Mouse (Mus musculus) heart, embryonic 11.5 days (tissue): ENCODE results near the gene AC153137.1. TPM values are rescaled to one million over a fixed set of nuclear protein-coding genes. Genes with fewer than 3 reads are reported as not detected.
"Not testable (repeated sequence)": the region's sequence is repeated elsewhere in the genome, so short reads cannot be mapped to it uniquely, and the experiment has no call there.

Experiments
- ATAC-seq: fragments of 200-750 bp; cut with Nextera tagmentation; replicated peaks from 2 replicates; pipeline ENCODE4 v1.8.0; 2017; ENCODE audit warnings: moderate library complexity; ENCODE audit not compliant: insufficient number of reproducible peaks, low FRiP score, low TSS enrichment
- H3K27ac ChIP-seq: fragments of 300-500 bp; sonication (generic); 2 replicates; pipeline ENCODE4 v1.5.1; 2014; ENCODE audit warnings: mild to moderate bottlenecking, low read depth, low read length
- H3K27me3 ChIP-seq: fragments of 300-500 bp; sonication (generic); 2 replicates; pipeline ENCODE4 v1.6.1; 2014; ENCODE audit warnings: mild to moderate bottlenecking, low read length, mixed read lengths; ENCODE audit not compliant: control insufficient read depth, insufficient read depth
- H3K36me3 ChIP-seq: fragments of 300-500 bp; sonication (generic); 2 replicates; pipeline ENCODE4 v1.6.1; 2014; ENCODE audit warnings: mild to moderate bottlenecking, low read length, moderate library complexity, mixed read lengths; ENCODE audit not compliant: control insufficient read depth, insufficient read depth
- H3K4me1 ChIP-seq: fragments of 300-500 bp; sonication (generic); 2 replicates; pipeline ENCODE4 v1.6.1; 2014; ENCODE audit warnings: low read length; ENCODE audit not compliant: control insufficient read depth, insufficient read depth
- H3K4me2 ChIP-seq: fragments of 300-500 bp; sonication (generic); 2 replicates; pipeline ENCODE4 v1.6.1; 2014; ENCODE audit warnings: mild to moderate bottlenecking, moderate library complexity
- H3K4me3 ChIP-seq: fragments of 300-500 bp; sonication (generic); 2 replicates; pipeline ENCODE4 v1.5.1; 2014; ENCODE audit warnings: low read depth, low read length
- H3K9ac ChIP-seq: fragments of 300-500 bp; sonication (generic); 2 replicates; pipeline ENCODE4 v1.6.1; 2014; ENCODE audit warnings: mild to moderate bottlenecking, low read depth, low read length, moderate library complexity
- H3K9me3 ChIP-seq: fragments of 300-500 bp; sonication (generic); replicated peaks from 2 replicates; pipeline ENCODE4 v1.6.1; 2016; ENCODE audit warnings: low read length; ENCODE audit not compliant: control insufficient read depth
- WGBS: fragments of 180-500 bp; shearing (Covaris S2); extraction: QIAGEN DNeasy Blood & Tissue Kit; methylation state at CpG from one replicate; pipeline ENCODE4 v1.1.7; 2014; ENCODE audit not compliant: insufficient replicate concordance; 5-methylcytosine and 5-hydroxymethylcytosine counted together
- polyA plus RNA-seq: library from polyadenylated mRNA; unstranded; fragments of >200 nt; fragmentation: Nextera tagmentation; extraction: Ambion mirVana; gene quantifications from 2 replicates; pipeline ENCODE4 v1.2.1, GENCODE M21; 2014

Gene AC153137.1
- polyA plus RNA-seq = not detected in 2 replicates

- H3K27me3 ChIP-seq, H3K4me3 ChIP-seq, H3K9me3 ChIP-seq, H3K4me1 ChIP-seq, H3K27ac ChIP-seq, H3K36me3 ChIP-seq, ATAC-seq, H3K4me2 ChIP-seq, H3K9ac ChIP-seq: not testable (repeated sequence)
- WGBS = 79% methylated on average over 5 of the region's 6 CpGs
These were observed at the start of gene AC153137.1 for GRCm38 (mm10) chr1:30977868-30978267. Gene AC153137.1, minus strand, starts transcription at chr1:30977968.

GRCm38 (mm10) chr1:31023173-31023572 lies 45.4 kb upstream of the AC153137.1 start:
- H3K27me3 ChIP-seq = no peaks in the 10 kb centered on the region
- H3K4me1 ChIP-seq = no peaks in the 10 kb centered on the region
- no peak overlapping the region for H3K27ac ChIP-seq
- H3K4me2 ChIP-seq = no peak overlapping the region
- H3K36me3 ChIP-seq = no peaks in the 10 kb centered on the region
- ATAC-seq = no peak
- no peak overlapping the region for H3K4me3 ChIP-seq
- no peak overlapping the region for H3K9ac ChIP-seq
- no peaks in the 10 kb centered on the region for H3K9me3 ChIP-seq

GRCm38 (mm10) chr1:31019283-31019682 lies 41.5 kb upstream of the AC153137.1 start:
- Histone ChIP-seq H3K27ac (no peak overlapping the region), H3K27me3 (no peaks in the 10 kb centered on the region), H3K9ac (no peak overlapping the region), H3K4me2 (no peak overlapping the region), H3K4me3 (no peak overlapping the region), H3K9me3 (no peaks in the 10 kb centered on the region), H3K36me3 (no peaks in the 10 kb centered on the region), H3K4me1 (no peaks in the 10 kb centered on the region)
- 71% methylated on average over 6 of the region's 6 CpGs for WGBS
- no peak for ATAC-seq

- no peaks in the 10 kb centered on the region for H3K9me3 ChIP-seq
- H3K4me3 ChIP-seq = no peak overlapping the region
- WGBS = 75% methylated on average over 5 of the region's 5 CpGs
- H3K36me3 ChIP-seq = no peaks in the 10 kb centered on the region
- H3K4me2 ChIP-seq = no peak overlapping the region
- no peaks in the 10 kb centered on the region for H3K4me1 ChIP-seq
- no peaks in the 10 kb centered on the region for H3K27me3 ChIP-seq
- H3K9ac ChIP-seq = no peak overlapping the region
- H3K27ac ChIP-seq = no peak overlapping the region
- no peak for ATAC-seq
These were observed 39.6 kb upstream of the AC153137.1 start for GRCm38 (mm10) chr1:31017377-31017776.

DNA sequence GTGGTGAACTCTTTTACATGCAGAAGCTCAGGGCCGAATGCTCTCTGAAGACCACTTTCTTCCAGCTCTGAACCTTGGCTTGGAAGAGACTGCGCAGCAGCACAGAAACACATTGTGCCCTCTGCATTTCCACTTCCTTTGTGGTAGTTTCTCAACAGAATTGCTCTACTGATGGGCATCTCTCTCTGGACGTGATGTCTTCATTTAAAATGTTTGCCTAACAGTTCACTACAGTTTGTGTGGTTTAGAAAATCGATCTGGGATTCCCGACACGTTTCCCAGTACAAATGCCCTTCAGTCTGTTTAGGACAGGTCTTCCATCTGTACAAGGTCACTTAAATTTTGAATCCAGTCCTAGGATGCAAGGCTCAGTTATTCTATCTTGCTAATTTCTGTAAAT lies 38.3 kb upstream of the AC153137.1 start:
- Histone ChIP-seq H3K27me3 (no peaks in the 10 kb centered on the region), H3K9me3 (no peaks in the 10 kb centered on the region), H3K4me3 (no peak overlapping the region), H3K4me2 (no peak overlapping the region), H3K4me1 (no peaks in the 10 kb centered on the region), H3K36me3 (no peaks in the 10 kb centered on the region), H3K27ac (no peak overlapping the region), H3K9ac (no peak overlapping the region)
- 84% methylated on average over 6 of the region's 6 CpGs for WGBS
- no peak for ATAC-seq

- no peaks in the 10 kb centered on the region for H3K27me3 ChIP-seq
These were observed 37.5 kb upstream of the AC153137.1 start for GRCm38 (mm10) chr1:31015261-31015660.

GRCm38 (mm10) chr1:30977239-30977638 lies 529 bp downstream of the AC153137.1 start:
- not testable (repeated sequence) for H3K4me1 ChIP-seq, ATAC-seq, H3K9ac ChIP-seq, H3K36me3 ChIP-seq, H3K27me3 ChIP-seq, H3K9me3 ChIP-seq, H3K4me2 ChIP-seq, H3K4me3 ChIP-seq, H3K27ac ChIP-seq
- 78% methylated on average over 7 of the region's 7 CpGs for WGBS

More at GRCm38 (mm10) chr1:31015261-31015660, 37.5 kb upstream of the AC153137.1 start:
- H3K9me3 ChIP-seq = no peaks in the 10 kb centered on the region
- H3K4me1 ChIP-seq = no peaks in the 10 kb centered on the region
- no peak overlapping the region for H3K27ac ChIP-seq
- 65% methylated on average over 2 of the region's 2 CpGs for WGBS
- no peaks in the 10 kb centered on the region for H3K36me3 ChIP-seq
- ATAC-seq = no peak
- no peak overlapping the region for H3K4me3 ChIP-seq
- no peak overlapping the region for H3K4me2 ChIP-seq
- no peak overlapping the region for H3K9ac ChIP-seq

GRCm38 (mm10) chr1:30951795-30952194 lies 26.0 kb downstream of the AC153137.1 start:
- Histone ChIP-seq H3K9me3 (no peaks in the 10 kb centered on the region), H3K4me3 (no peak overlapping the region), H3K27me3 (no peaks in the 10 kb centered on the region), H3K36me3 (no peaks in the 10 kb centered on the region), H3K4me1 (peaks cover 2% of the 10 kb centered on the region; the same call in 1 of the 2 replicates), H3K27ac (no peak overlapping the region), H3K9ac (no peak overlapping the region), H3K4me2 (no peak overlapping the region)
- no peak for ATAC-seq
- 68% methylated on average over 2 of the region's 2 CpGs for WGBS

GRCm38 (mm10) chr1:30950456-30950835 lies 27.3 kb downstream of the AC153137.1 start:
- WGBS = 49% methylated on average over 5 of the region's 5 CpGs
- peak overlapping the region; percentile 87 for H3K9ac ChIP-seq
- peaks cover 2% of the 10 kb centered on the region; the same call in 1 of the 2 replicates for H3K4me1 ChIP-seq
- H3K4me2 ChIP-seq = peak overlapping the region; percentile 71
- H3K9me3 ChIP-seq = no peaks in the 10 kb centered on the region
- no peak for ATAC-seq
- no peaks in the 10 kb centered on the region for H3K27me3 ChIP-seq
- H3K4me3 ChIP-seq = peak overlapping the region; percentile 90
- peak overlapping the region; percentile 99 for H3K27ac ChIP-seq
- H3K36me3 ChIP-seq = no peaks in the 10 kb centered on the region
